Comparison of ENCODE assay signal across 8 mouse cellular contexts in genomic region chr1:128358276-128358675, GRCm38 (mm10). TPM values are rescaled to one million over a fixed set of nuclear protein-coding genes. Genes with fewer than 3 reads are reported as not detected.
DNase-seq lines count a peak whose midpoint lies in the region; ATAC-seq lines count a peak whose summit lies in the region.

No protein-coding gene starts in this region.

- H3K36me3 ChIP-seq in heart, embryonic 10.5 days = peaks cover 52% of the 10 kb centered on the region
- peaks cover 62% of the 10 kb centered on the region for H3K36me3 ChIP-seq in embryonic facial prominence, embryonic 10.5 days (replicated peaks)
- H3K36me3 ChIP-seq in limb, embryonic 10.5 days = peaks cover 65% of the 10 kb centered on the region
- peaks cover 8% of the 10 kb centered on the region; the same call in 1 of the 2 replicates for H3K36me3 ChIP-seq in stomach, embryonic 16.5 days (ENCODE audit: control insufficient read depth, insufficient read depth, low read length)

- H3K27me3 ChIP-seq in heart, embryonic 10.5 days (ENCODE audit: insufficient read depth, poor library complexity, severe bottlenecking) = no peaks in the 10 kb centered on the region
- H3K27me3 ChIP-seq in embryonic facial prominence, embryonic 10.5 days (replicated peaks; ENCODE audit: low read depth, poor library complexity, severe bottlenecking) = no peaks in the 10 kb centered on the region
- no peaks in the 10 kb centered on the region for H3K27me3 ChIP-seq in limb, embryonic 10.5 days (ENCODE audit: low read depth, poor library complexity, severe bottlenecking)
- H3K27me3 ChIP-seq in stomach, embryonic 16.5 days (ENCODE audit: control insufficient read depth, insufficient read depth, low read length) = no peaks in the 10 kb centered on the region

- 71% methylated on average over 6 of the region's 6 CpGs for WGBS in heart, embryonic 10.5 days
- WGBS in embryonic facial prominence, embryonic 10.5 days = 75% methylated on average over 6 of the region's 6 CpGs
- WGBS in limb, embryonic 10.5 days = 78% methylated on average over 6 of the region's 6 CpGs
- WGBS in stomach, embryonic 16.5 days = 43% methylated on average over 6 of the region's 6 CpGs

- peak overlapping the region; percentile 55 for H3K4me2 ChIP-seq in stomach, embryonic 16.5 days (ENCODE audit: low read depth, low read length)

- intact Hi-C loops in heart, postnatal 36 days (cut with DNase I) = no loop called here

- no peak for DNase-seq in heart, embryonic 10.5 days (ENCODE audit: low spot score)
- DNase-seq in heart, postnatal 36 days = no peak
- DNase-seq in 416B (ENCODE audit: low read depth) = peak; percentile 57
- DNase-seq in embryonic facial prominence, embryonic 10.5 days (ENCODE audit: low spot score) = no peak
- no peak for DNase-seq in limb, embryonic 10.5 days (ENCODE audit: low spot score)
- DNase-seq in retina, postnatal 1 day = no peak
- no peak for DNase-seq in layer of hippocampus, adult 8-10 months (ENCODE audit: low spot score in 2 of 2)

- no peak for ATAC-seq in stomach, embryonic 16.5 days (ENCODE audit: insufficient read depth, low FRiP score)

- H3K27ac ChIP-seq in heart, embryonic 10.5 days = peak overlapping the region; percentile 97
- 0 out of 2 replicates have a peak overlapping the region, but pooled peaks have one; percentile 96 for H3K27ac ChIP-seq in embryonic facial prominence, embryonic 10.5 days (replicated peaks)
- H3K27ac ChIP-seq in limb, embryonic 10.5 days = peak overlapping the region; percentile 96
- H3K27ac ChIP-seq in stomach, embryonic 16.5 days (ENCODE audit: low read length) = peak overlapping the region; percentile 47

- H3K9me3 ChIP-seq in heart, embryonic 10.5 days = no peaks in the 10 kb centered on the region
- no peaks in the 10 kb centered on the region for H3K9me3 ChIP-seq in embryonic facial prominence, embryonic 10.5 days
- H3K9me3 ChIP-seq in limb, embryonic 10.5 days (replicated peaks) = no peaks in the 10 kb centered on the region
- H3K9me3 ChIP-seq in stomach, embryonic 16.5 days (replicated peaks; ENCODE audit: control insufficient read depth, low read length) = no peaks in the 10 kb centered on the region

- H3K9ac ChIP-seq in stomach, embryonic 16.5 days (ENCODE audit: low read length) = peak overlapping the region; percentile 89; the same call in 1 of the 2 replicates

- H3K4me1 ChIP-seq in heart, embryonic 10.5 days = peaks cover 17% of the 10 kb centered on the region
- peaks cover 26% of the 10 kb centered on the region for H3K4me1 ChIP-seq in embryonic facial prominence, embryonic 10.5 days
- H3K4me1 ChIP-seq in limb, embryonic 10.5 days = peaks cover 19% of the 10 kb centered on the region
- peaks cover 26% of the 10 kb centered on the region; the same call in 1 of the 2 replicates for H3K4me1 ChIP-seq in stomach, embryonic 16.5 days (ENCODE audit: control insufficient read depth, insufficient read depth, low read length)

- peak overlapping the region; percentile 92 for H3K4me3 ChIP-seq in heart, embryonic 10.5 days
- H3K4me3 ChIP-seq in embryonic facial prominence, embryonic 10.5 days = peak overlapping the region; percentile 87
- peak overlapping the region; percentile 87 for H3K4me3 ChIP-seq in limb, embryonic 10.5 days
- H3K4me3 ChIP-seq in stomach, embryonic 16.5 days (replicated peaks; ENCODE audit: low read length) = peak overlapping the region; percentile 82

RNA-seq across cellular contexts. Expression of gene Mcm6, which starts 1.2 kb away (rescaled TPM):
- 233 and 248 TPM in 2 replicates for polyA plus RNA-seq in heart, embryonic 10.5 days (2016; fragmentation: Nextera tagmentation; extraction: Ambion mirVana)
- total RNA-seq in heart, postnatal 36 days (2021) = 1 to 10 TPM; 6.3 to 7.0 TPM
- 308 and 329 TPM in 2 replicates for polyA plus RNA-seq in embryonic facial prominence, embryonic 10.5 days (2016; fragmentation: Nextera tagmentation; extraction: Ambion mirVana)
- polyA plus RNA-seq in limb, embryonic 10.5 days (2016; fragmentation: Nextera tagmentation; extraction: Ambion mirVana) = 315 and 325 TPM in 2 replicates
- 197 and 200 TPM in 2 replicates for polyA plus RNA-seq in stomach, embryonic 16.5 days (2015; fragmentation: Nextera tagmentation; extraction: Ambion mirVana)
- 10 to 100 TPM; 12.2 to 17.8 (median 14.1) TPM for total RNA-seq in layer of hippocampus, adult 8-10 months (2022)

RNA-seq across cellular contexts. Expression of gene Lct, which starts 30.2 kb away (rescaled TPM):
- 0.09 and 0.11 TPM in 2 replicates for polyA plus RNA-seq in heart, embryonic 10.5 days (2016; fragmentation: Nextera tagmentation; extraction: Ambion mirVana)
- not detected for total RNA-seq in heart, postnatal 36 days (2021)
- 0.31 and 0.55 TPM in 2 replicates for polyA plus RNA-seq in embryonic facial prominence, embryonic 10.5 days (2016; fragmentation: Nextera tagmentation; extraction: Ambion mirVana)
- 0.15 and 0.36 TPM in 2 replicates for polyA plus RNA-seq in limb, embryonic 10.5 days (2016; fragmentation: Nextera tagmentation; extraction: Ambion mirVana)
- 8.0 TPM in 2 replicates for polyA plus RNA-seq in stomach, embryonic 16.5 days (2015; fragmentation: Nextera tagmentation; extraction: Ambion mirVana)
- 10 to 100 TPM; 40.7 to 57.6 (median 47.9) TPM for total RNA-seq in layer of hippocampus, adult 8-10 months (2022)

RNA-seq across cellular contexts. Expression of gene Dars, which starts 58.9 kb away (rescaled TPM):
- 137 and 155 TPM in 2 replicates for polyA plus RNA-seq in heart, embryonic 10.5 days (2016; fragmentation: Nextera tagmentation; extraction: Ambion mirVana)
- 10 to 100 TPM; 63.4 to 64.6 TPM for total RNA-seq in heart, postnatal 36 days (2021)
- polyA plus RNA-seq in embryonic facial prominence, embryonic 10.5 days (2016; fragmentation: Nextera tagmentation; extraction: Ambion mirVana) = 168 and 182 TPM in 2 replicates
- polyA plus RNA-seq in limb, embryonic 10.5 days (2016; fragmentation: Nextera tagmentation; extraction: Ambion mirVana) = 148 and 175 TPM in 2 replicates
- 156 and 178 TPM in 2 replicates for polyA plus RNA-seq in stomach, embryonic 16.5 days (2015; fragmentation: Nextera tagmentation; extraction: Ambion mirVana)
- total RNA-seq in layer of hippocampus, adult 8-10 months (2022) = 10 to 100 TPM; 67.1 to 69.8 (median 68.3) TPM

Comparison
In these comparisons a context has a peak if more than half of its experiments do, and no peak if none do; other contexts are left out.
1. H3K27ac ChIP-seq: peak in every context shown above with its lines; median percentile 97 in heart, embryonic 10.5 days; 96 in embryonic facial prominence, embryonic 10.5 days; 96 in limb, embryonic 10.5 days; 47 in stomach, embryonic 16.5 days.